Mouse (Mus musculus): ENCODE data around the gene Platr17.
"Not testable (repeated sequence)": the region's sequence is repeated elsewhere in the genome, so short reads cannot be mapped to it uniquely, and the experiment has no call there.

Platr17 gene

GRCm38 (mm10) chr17:33904835-33905234 is at the start of gene Platr17:
Platr17 (plus strand) TSS chr17:33905135.
- not testable (repeated sequence) for TF ChIP-seq GATA4 (IDR thresholded peaks at IDR 0.05; ENCODE audit: insufficient replicate concordance, low read length)

GRCm38 (mm10) chr17:33857816-33858215 is 47.1 kb upstream of the Platr17 start:
- TF ChIP-seq GATA4 (IDR thresholded peaks at IDR 0.05; ENCODE audit: insufficient replicate concordance, low read length) = no peak

- no peak for TF ChIP-seq GATA4 (IDR thresholded peaks at IDR 0.05; ENCODE audit: insufficient replicate concordance, low read length)
Measured at GRCm38 (mm10) chr17:33865330-33866030, 39.5 kb upstream of the Platr17 start.

- TF ChIP-seq GATA4 (IDR thresholded peaks at IDR 0.05; ENCODE audit: insufficient replicate concordance, low read length) = not testable (repeated sequence)
Measured at GRCm38 (mm10) chr17:33873537-33873936, 31.4 kb upstream of the Platr17 start, which contains the start of gene Gm7029. Gm7029 (plus strand) TSS chr17:33873837.

GRCm38 (mm10) chr17:33874411-33874810 is 30.5 kb upstream of the Platr17 start:
- no peak for TF ChIP-seq GATA4 (IDR thresholded peaks at IDR 0.05; ENCODE audit: insufficient replicate concordance, low read length)

- no peak; the same call in 1 of the 2 replicates for TF ChIP-seq GATA4 (IDR thresholded peaks at IDR 0.05; ENCODE audit: insufficient replicate concordance, low read length)
Measured at GRCm38 (mm10) chr17:33890533-33891059, 14.3 kb upstream of the Platr17 start, which contains the start of gene Kifc1. Kifc1 (minus strand) TSS chr17:33890661.

DNA sequence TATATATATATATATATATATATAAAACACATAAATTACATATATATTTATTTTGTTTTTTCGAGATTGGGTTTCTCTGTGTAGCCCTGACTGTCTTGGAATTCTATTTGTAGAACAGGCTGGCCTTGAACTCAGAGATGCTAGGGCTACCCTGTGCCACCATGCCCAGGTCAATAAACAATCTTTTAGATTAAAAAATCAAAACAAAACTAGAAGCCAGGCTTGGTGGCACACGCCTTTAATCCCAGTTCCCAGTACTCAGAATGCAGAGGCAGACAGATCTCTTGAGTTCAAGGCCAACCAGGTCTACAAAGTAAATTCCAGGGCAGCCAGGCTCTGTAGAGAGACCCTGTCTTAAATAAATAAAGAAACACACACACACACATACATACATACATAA is 13.6 kb upstream of the Platr17 start:
- TF ChIP-seq GATA4 (IDR thresholded peaks at IDR 0.05; ENCODE audit: insufficient replicate concordance, low read length) = no peak

DNA sequence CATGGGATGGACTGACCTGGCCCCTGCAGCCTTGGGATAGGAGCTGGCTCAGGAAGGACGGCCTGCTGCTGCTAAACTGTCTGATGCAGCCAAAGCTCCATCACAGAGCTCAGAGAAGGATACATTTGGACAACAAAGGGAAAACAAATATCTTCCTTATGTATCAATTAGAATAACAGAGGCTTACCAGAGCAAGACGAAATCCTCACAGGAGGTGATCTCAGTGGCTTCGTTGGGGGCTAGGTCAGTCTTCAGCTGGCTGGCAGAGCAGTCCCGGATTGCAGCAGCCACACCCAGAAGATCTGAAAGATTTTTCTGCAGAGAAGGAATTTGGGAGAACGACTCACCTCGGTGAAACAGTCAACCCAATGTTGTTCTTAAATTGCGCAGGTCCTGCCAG is 12.5 kb upstream of the Platr17 start:
- no peak for TF ChIP-seq GATA4 (IDR thresholded peaks at IDR 0.05; ENCODE audit: insufficient replicate concordance, low read length)

DNA sequence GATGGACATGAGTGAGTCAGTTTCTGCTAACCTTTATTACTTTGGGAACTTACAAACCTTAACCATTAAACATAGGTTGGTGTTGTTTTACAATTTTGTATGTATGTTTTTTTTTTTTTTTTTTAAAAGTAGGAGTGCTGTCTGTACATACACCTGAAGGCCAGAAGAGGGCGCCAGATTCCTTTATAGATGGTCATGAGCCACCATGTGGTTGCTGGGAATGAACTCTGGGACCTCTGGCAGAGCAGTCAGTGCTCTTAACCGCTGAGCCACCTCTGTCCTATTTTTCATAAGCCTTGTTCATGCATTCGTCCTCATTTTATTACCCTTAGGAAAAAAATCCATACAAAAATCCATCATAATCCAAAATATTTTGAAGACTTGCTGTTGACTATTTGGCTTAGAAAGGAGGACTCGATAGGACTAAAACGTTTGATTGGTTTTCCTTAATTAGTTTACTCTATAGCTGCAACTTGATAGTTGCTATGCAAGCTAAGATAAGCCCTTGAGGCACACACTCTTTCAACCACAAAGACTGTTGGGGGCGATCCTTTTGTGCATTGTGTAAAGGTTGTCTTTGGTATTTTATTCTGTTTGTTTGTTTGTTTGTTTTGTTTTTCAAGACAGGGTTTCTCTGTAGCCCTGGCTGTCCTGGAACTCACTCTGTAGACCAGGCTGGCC is 7.7 kb upstream of the Platr17 start:
- TF ChIP-seq GATA4 (IDR thresholded peaks at IDR 0.05; ENCODE audit: insufficient replicate concordance, low read length) = no peak

- TF ChIP-seq GATA4 (IDR thresholded peaks at IDR 0.05; ENCODE audit: insufficient replicate concordance, low read length) = no peak
Measured at GRCm38 (mm10) chr17:33899642-33900041, 5.3 kb upstream of the Platr17 start.

DNA sequence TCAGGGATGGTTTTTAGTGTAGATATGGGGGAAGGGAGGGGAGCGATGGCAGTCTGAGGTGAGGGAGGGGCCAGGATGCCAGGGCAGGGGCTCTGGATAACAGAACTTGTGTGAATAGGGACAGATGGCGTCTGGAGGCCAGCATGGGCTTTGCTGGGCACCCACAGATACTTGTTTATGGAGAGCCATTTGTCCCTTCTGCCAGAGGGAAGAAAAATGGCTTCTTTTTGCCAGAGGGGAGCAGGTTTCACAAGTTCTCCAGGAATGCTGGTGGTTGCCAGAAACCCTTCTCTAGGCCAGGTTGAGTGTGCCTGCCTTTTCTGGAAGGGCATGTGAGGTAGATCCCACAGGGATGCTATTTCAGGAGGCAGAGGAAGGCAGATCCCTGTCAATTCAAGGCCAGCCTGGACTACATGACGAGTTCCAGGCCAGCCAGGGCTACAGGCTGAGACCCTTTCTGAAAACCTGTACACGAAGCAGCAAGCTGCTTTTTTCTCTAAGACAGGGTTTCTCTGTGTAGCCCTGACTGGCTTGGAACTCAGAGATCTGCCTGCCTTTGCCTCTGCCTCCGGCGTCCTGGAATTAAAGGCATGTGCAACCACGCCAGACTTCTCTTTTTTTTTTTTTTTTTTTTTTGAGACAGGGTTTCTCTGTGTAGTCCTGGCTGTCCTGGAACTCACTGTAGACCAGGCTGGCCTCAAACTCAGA is 4.5 kb upstream of the Platr17 start:
- TF ChIP-seq GATA4 (IDR thresholded peaks at IDR 0.05; ENCODE audit: insufficient replicate concordance, low read length) = no peak

- TF ChIP-seq GATA4 (IDR thresholded peaks at IDR 0.05; ENCODE audit: insufficient replicate concordance, low read length) = no peak
Measured at GRCm38 (mm10) chr17:33900989-33901314, 4.0 kb upstream of the Platr17 start.

DNA sequence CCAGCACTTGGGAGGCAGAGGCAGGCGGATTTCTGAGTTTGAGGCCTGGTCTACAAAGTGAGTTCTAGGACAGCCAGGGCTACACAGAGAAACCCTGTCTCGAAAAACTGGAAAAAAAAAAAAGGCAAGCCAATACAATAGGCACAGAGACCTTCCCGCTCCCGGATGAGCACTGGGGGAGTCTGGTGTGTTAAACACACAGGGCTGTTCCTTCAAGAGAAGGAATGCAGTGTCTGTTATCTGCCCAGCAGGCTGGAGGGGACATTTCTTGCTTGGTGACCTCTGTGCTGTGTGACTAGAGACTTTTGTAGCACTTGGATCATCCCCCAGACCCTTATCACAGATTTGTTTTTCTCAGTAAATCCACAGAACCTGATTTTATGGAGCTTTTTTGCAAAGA is 3.3 kb upstream of the Platr17 start:
- no peak for TF ChIP-seq GATA4 (IDR thresholded peaks at IDR 0.05; ENCODE audit: insufficient replicate concordance, low read length)

DNA sequence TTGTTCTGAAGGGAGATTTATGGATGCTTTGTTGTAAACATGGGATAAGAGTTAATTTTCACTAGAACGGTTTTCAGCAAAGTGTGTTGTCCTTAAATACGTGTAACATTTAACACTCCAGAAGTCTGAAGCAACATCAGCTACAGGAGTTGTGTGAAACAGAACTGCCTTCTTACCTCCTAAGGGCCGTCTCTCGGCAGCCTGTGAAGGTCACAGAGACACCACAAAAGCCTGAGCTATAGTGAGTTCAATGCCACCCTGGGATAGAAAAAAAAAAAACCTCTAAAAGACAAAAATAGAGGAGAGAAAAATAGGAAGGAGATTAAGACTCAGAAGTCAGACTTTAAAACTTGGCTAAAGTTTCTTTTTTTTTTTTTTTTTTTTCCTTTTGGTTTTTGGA is 2.9 kb upstream of the Platr17 start:
- TF ChIP-seq GATA4 (IDR thresholded peaks at IDR 0.05; ENCODE audit: insufficient replicate concordance, low read length) = no peak

DNA sequence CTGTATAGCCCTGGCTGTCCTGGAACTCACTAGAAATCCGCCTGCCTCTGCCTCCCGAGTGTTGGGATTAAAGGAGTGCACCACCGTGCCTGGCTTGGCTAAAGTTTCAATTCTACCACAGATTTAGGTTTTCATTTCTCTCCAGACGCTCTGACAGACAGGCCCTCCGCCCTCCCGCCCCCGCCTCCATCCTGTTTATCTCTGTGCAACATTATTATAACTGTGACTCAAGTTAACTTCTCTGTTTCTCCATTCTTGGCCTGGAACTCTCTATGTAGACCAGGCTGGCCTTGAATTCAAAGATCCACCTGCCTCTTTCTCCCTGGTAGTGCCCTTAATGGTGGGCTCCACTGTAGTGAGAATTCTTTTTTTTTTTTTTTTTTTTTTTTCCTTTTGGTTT is 2.4 kb upstream of the Platr17 start:
- no peak for TF ChIP-seq GATA4 (IDR thresholded peaks at IDR 0.05; ENCODE audit: insufficient replicate concordance, low read length)

Measured in liver, adult (tissue).